Mouse (Mus musculus): ENCODE measurements around the gene Ephx4.
"Not testable (repeated sequence)": the region's sequence is repeated elsewhere in the genome, so short reads cannot be mapped to it uniquely, and the experiment has no call there.

The Ephx4 gene

DNA sequence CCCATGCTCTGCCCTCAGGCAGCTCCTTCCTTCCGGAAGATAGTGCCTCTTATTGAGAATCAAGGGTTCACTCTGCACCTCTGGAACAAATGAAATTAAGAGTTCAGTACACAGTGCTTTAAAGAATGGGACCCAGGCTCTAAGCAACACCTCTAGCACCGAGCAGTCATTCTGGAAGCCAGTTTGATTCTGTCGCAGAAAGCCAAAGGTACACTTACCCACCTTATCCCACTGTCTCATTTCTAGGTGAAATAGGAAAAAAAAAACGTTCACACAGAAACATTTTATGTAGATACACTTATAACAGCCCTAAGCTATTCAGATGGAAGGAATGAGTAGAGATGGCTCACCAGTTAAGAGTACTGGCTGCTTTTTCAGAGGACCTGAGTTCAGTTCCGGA, at the start of gene Ephx4:
Gene Ephx4, plus strand, starts transcription at position 301 of the 400 bp plus-strand sequence.
- DNase-seq (ENCODE audit: low spot score in 2 of 2): no peak

GRCm38 (mm10) chr5:107353981-107354380, 48.6 kb upstream of the Ephx4 start:
- no peak for DNase-seq (ENCODE audit: low spot score in 2 of 2)

GRCm38 (mm10) chr5:107355801-107356200, 46.7 kb upstream of the Ephx4 start:
- no peak for DNase-seq (ENCODE audit: low spot score in 2 of 2)

DNA sequence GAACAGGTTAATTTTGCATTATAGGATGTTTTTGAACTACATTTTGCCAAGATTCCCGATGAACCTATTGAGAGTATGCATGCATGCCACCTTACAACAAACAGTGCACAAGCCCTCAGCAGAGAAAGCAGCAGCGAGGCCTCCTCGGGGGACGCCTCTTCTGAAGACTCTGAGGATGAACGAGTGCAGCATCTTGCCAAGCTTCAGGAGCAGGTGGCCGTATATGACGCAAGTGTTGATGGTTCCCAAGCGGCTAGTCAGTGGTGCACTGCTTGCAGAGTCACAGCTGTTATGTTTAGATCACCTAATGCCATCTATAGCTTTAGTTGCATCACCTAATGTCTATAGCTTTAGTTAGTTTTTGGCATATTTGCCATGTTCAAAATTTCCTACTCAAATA, 44.8 kb upstream of the Ephx4 start:
- DNase-seq (ENCODE audit: low spot score in 2 of 2): no peak

DNA sequence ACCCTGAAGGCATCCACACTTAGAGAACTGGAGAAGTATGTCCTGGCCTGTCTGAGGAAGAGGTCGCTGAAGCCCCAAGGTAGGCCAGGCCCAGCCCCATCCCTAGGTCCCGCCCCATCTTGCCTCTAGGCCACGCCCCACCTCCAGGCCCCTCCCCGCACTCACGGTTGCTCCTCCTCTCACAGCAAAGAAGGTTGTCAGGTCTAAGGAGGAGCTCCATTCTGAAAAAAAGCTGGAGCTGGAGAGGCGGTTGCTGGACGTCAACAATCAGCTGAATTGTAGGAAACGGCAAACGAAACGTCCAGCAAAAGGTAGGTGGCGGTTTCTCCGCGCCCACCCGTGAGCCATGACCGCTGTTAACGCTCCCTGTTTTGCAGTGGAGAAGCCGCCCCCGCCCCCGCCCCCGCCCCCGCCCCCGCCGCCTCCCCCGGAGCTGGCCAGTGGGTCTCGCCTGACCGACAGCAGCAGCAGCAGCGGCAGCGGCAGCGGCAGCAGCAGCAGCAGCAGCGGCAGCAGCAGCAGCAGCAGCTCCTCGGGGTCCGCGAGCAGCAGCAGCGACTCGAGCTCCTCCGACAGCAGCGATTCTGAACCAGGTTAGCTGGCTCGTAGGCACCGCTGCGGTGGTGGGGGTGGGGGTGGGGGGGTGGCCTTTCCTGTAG, 43.0 kb upstream of the Ephx4 start:
- peak; percentile 87 to 91 for DNase-seq (ENCODE audit: low spot score in 2 of 2)

GRCm38 (mm10) chr5:107360054-107360730, 42.3 kb upstream of the Ephx4 start:
- DNase-seq (ENCODE audit: low spot score in 2 of 2): no peak

- no peak for DNase-seq (ENCODE audit: low spot score in 2 of 2)
Measured at GRCm38 (mm10) chr5:107370040-107370439, 32.5 kb upstream of the Ephx4 start.

DNA sequence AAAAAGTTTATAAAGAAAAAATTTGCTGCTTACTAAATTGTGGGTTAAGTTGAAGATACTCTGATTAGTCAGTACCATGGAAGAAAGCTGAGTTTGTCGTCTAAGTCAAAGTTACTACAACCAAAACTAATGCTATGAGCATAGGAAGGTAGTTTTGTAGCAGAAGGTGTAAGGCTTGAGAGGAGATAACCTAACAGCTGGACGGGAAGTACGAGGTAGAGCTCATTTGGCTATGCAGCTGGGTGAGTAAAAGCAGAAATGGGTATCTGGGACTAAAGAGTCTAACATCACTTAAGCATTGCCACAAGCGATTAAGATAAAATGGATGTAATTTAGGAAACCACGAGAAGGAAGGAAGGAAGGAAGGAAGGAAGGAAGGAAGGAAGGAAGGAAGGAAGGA, 31.2 kb upstream of the Ephx4 start:
- DNase-seq (ENCODE audit: low spot score in 2 of 2): no peak

DNA sequence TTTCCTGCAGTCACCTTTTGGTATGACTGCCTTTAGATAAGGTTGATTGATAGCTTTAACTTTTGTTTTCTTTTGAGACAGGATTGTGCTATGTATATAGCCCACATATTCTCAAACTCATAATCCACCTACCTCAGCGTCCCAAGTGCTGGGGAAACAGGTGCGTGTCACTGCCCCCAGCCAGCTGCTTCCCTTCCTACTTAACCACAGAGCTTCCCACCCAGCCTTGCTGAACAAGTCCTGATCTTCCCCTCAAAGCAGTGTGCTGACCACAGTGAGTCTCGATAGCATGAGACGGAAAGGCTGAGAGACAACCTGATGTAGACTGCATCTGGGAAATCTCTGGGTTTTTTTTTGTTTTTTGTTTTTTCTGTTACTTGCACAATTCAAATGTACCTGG, 29.3 kb upstream of the Ephx4 start:
- DNase-seq (ENCODE audit: low spot score in 2 of 2): no peak

GRCm38 (mm10) chr5:107386448-107386847, 16.1 kb upstream of the Ephx4 start:
- DNase-seq (ENCODE audit: low spot score in 2 of 2): not testable (repeated sequence)

DNA sequence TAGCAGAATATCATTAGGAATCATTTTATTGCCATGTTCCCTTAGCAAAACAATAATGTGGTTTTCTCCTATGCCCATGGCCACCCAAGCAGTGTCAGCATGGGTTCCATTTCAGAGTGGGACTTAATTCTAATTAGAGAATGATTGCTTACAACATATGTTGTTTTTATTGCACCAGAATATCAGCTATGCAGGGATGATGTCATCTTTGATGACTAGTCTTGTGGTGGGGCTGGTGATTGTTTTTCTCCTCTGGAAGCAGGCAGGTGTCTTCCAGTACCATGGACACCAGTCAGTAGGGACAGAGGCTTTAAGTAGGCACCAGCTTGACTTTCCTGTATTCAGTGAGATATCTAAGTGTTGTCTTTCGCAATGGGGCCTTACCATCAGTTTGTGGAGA, 14.7 kb upstream of the Ephx4 start:
- no peak for DNase-seq (ENCODE audit: low spot score in 2 of 2)

DNA sequence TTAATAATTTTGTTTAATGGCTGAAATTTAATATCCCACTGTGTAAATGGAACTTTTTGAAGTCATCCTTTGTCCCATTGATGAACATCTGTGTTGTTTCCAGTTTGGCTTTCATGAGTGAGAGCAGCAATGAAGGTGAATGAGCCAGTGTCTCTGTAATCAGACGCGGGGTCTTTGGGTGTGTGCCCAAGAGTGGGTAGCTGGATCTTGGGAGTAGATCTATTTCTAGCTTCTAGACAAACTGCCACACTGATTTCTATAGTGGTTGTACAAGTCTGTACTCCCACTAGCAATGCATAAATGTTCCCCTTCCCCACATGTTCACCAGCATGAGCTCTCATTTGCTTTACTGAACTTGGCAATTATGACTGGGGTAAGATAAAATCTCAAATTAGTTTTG, 13.2 kb upstream of the Ephx4 start:
- no peak for DNase-seq (ENCODE audit: low spot score in 2 of 2)

DNA sequence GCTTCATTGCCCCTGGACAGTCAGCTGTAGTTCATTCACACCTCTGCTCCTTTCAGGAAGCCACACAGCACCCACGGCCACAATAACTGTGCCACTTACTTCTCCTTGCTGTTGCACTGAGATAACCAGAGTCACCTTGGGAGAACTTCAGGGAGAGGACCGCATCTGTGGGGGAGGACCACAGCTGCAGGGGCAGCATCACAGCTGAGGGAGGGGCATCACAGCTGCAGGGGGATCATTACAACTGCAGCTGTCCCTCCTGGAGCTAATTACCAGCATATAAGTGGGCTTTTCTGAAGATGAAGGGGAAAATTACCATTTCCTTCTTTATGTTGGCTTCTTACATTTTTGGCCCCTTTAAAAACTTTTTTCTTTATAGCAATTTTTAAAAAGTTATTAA, 8.1 kb upstream of the Ephx4 start:
- DNase-seq (ENCODE audit: low spot score in 2 of 2): no peak

GRCm38 (mm10) chr5:107403011-107403946, 743 bp downstream of the Ephx4 start:
- DNase-seq (ENCODE audit: low spot score in 2 of 2): peak in 1 of 2 experiments; percentile 1

DNA sequence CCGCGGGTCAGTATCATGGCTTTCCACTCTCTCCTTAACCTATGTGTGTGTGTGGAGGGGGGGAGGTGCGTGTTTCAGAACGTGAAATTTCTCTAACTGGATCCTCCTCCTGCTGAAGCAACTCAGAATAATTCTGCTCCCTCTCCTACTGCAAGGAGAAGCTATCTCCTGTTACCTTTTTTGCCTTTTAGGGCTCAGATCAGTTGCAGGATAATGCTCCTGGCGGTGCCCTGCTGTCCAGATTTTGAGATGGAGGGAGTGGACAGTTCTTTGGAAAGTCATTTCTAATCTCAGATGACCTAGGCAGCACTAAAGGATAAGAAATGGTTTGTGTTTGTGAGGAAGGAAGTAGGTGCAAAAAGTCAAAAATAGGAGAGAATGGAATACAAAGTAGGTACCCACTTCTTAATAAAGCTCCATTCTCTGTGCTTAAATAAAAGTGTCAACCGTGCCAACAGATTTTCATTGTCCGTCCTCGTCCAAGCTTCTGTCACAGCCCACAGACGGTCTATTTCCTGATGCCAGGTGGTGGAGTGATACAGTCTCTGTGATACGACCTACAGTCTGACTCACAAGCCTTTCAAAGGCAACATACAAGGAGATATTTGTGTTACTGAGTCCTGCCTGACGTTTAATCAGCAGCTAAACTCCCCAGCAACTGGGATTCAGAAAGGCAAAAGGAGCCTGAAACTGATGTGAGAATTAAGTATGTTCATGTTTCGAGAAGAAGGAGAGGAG, 1.6 kb downstream of the Ephx4 start:
- DNase-seq (ENCODE audit: low spot score in 2 of 2): no peak

DNA sequence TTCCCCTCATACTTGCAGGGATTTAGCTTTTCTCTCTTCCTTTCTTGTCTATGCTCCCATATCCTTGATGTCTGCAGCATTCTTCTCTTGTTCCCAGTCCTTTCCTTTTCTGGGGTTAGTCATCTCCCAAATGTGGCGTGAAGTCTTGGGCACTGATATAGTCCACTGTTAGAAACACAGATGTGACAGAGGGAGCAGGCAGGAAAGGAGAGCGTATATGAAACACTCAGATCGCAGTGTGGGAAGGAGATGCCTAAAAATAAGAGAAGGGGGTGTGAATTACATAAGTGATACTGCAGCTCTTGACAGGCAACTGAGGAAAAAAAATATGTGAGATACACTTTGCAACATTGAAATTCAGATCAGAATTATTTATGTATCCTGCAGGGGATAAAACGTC, 2.8 kb downstream of the Ephx4 start:
- no peak for DNase-seq (ENCODE audit: low spot score in 2 of 2)

DNA sequence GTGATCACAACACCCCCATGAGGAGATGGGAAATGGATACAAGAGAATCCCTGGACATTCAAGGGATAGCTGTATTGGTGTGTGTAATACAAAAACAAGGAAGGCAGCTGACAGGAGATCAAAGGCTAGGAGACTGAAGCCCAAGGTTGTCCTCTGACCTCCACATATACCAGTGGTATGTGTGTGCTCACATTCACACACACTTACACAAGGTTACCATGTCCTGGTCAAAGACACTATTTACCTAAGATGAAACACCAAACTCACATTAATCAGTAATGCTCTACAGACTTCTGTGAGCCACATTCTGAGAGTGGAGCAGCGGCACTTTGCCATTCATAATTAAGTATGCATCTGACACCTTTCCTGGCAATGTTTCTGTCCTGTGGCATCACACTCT, 7.8 kb downstream of the Ephx4 start:
- no peak for DNase-seq (ENCODE audit: low spot score in 2 of 2)

DNA sequence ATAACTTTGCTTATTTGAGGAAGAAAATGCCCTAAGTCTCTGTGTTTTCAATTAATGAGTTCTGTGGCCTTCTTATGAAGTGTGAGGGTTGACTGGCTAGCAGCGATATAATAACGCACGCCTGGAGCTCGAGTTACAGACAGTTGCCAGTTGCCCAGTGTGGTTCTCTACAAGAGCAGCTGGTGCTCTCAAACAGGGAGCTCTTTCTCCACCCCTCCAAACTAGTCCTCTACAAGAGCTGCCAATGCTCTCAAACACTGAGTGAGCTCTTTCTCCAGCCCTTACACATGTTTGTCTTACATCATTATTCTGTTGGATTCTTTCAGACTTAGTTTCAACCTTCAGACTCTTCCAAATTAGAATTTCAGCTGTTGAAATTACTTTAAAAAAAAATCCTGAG, 8.8 kb downstream of the Ephx4 start:
- no peak for DNase-seq (ENCODE audit: low spot score in 2 of 2)

- no peak for DNase-seq (ENCODE audit: low spot score in 2 of 2)
Measured at GRCm38 (mm10) chr5:107412285-107412684, 9.7 kb downstream of the Ephx4 start.

DNA sequence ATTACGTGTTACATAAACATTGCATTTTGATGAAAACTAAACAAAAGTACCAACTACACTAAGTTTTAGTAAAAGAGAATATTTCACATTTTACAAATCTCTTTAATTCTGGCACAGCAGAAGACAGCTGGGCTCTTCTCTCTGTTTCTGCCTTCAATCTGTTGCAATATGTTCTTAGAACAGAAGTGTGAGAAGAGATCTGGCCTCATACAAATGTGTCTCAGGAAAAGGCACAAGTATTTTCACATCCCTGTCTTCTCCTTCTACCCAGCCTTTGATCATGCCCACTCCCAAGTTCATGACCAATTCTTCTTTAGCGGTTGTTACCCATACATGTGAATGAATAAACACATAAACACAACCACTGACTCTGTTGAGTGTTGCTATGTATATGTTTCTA, 12.6 kb downstream of the Ephx4 start:
- no peak for DNase-seq (ENCODE audit: low spot score in 2 of 2)

- DNase-seq (ENCODE audit: low spot score in 2 of 2): no peak
Measured at GRCm38 (mm10) chr5:107421676-107422075, 19.1 kb downstream of the Ephx4 start.

DNA sequence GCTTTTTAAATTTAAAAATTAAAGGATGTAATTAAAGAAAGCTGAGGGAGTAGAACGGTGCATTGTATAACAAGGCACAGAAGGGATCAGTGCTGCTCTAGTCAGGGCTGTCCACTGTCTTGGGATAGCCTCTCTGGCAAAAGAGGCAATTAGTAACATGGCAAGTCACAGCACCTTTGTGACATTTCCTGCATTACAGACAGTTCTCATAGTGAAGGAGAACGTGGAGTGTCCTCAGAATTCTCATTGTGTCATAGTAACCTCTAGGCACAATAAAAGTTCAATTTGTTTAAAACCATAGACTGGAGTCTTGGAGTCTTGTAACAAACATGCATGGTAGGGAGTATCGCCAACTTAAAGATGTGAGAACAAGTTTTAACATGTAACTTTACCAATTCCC, 28.7 kb downstream of the Ephx4 start, which contains the start of gene Lpcat2b:
Gene Lpcat2b, plus strand, starts transcription at position 301 of the 400 bp plus-strand sequence.
- no peak for DNase-seq (ENCODE audit: low spot score in 2 of 2)
